Mouse (Mus musculus) midbrain, embryonic 14.5 days (tissue): ENCODE data around the gene Usp51. TPM values are rescaled to one million over a fixed set of nuclear protein-coding genes. Genes with fewer than 3 reads are reported as not detected.

Experiments
- polyA plus RNA-seq: library from polyadenylated mRNA; unstranded; fragments of >200 nt; fragmentation: Nextera tagmentation; extraction: Ambion mirVana; gene quantifications from 2 replicates; pipeline ENCODE4 v1.2.1, GENCODE M21; 2014

Usp51 gene
- polyA plus RNA-seq, 1 experiment from 2014 or later: 3.7 TPM

Other genes with a start within 250 kb of the Usp51 start
- gene Shroom2, start 237.0 kb upstream of the Usp51 start, polyA plus RNA-seq: 93.7 and 95.6 TPM in 2 replicates
- gene Gpr143, start 224.5 kb upstream of the Usp51 start, polyA plus RNA-seq: 0.46 and 0.49 TPM in 2 replicates
- 135 and 153 TPM in 2 replicates for gene Mageh1, start 31.1 kb downstream of the Usp51 start, polyA plus RNA-seq
- gene Foxr2, start 112.3 kb downstream of the Usp51 start, polyA plus RNA-seq: 0.58 and 0.86 TPM in 2 replicates
- gene Rragb, start 133.5 kb downstream of the Usp51 start, polyA plus RNA-seq: 7.3 and 12.8 TPM in 2 replicates
- 6.4 and 6.9 TPM in 2 replicates for gene Klf8, start 231.0 kb downstream of the Usp51 start, polyA plus RNA-seq